Mouse (Mus musculus) hematopoietic stem cell, adult 5-6 weeks (primary cell): ENCODE measurements around the gene Ppp1r32. TPM values are rescaled to one million over a fixed set of nuclear protein-coding genes. Genes with fewer than 3 reads are reported as not detected.

Source experiments
- ATAC-seq, 2 experiments: fragments of 125-278 bp in 1 of 2; replicated peaks in 1 of 2; 2 replicates each; pipeline ENCODE4 v1.8.0; 2016 to 2017; ENCODE audit warnings: inconsistent platforms in 2 of 2, mild to moderate bottlenecking in 2 of 2, moderate number of reproducible peaks in 2 of 2, low read depth in 1 of 2, moderate TSS enrichment in 1 of 2; ENCODE audit not compliant: low FRiP score in 2 of 2, poor library complexity in 2 of 2, severe bottlenecking in 2 of 2, insufficient read depth in 1 of 2, low TSS enrichment in 1 of 2
- total RNA-seq: library from RNA; stranded (forward); fragments of 172-1452, 232-1000 nt; gene quantifications from 2 replicates; pipeline ENCODE4 v1.2.3, GENCODE M21; 2017

Ppp1r32 gene
- total RNA-seq, 1 experiment from 2014 or later, result not detected

- ATAC-seq, result no peak
Observed at GRCm38 (mm10) chr19:10469171-10469658, 13.5 kb downstream of the Ppp1r32 start.

- ATAC-seq, result no peak
Observed at GRCm38 (mm10) chr19:10464427-10464826, 18.3 kb downstream of the Ppp1r32 start.

GRCm38 (mm10) chr19:10461584-10461983 lies 21.1 kb downstream of the Ppp1r32 start:
- no peak for ATAC-seq

GRCm38 (mm10) chr19:10459907-10460306 lies 22.8 kb downstream of the Ppp1r32 start:
- no peak for ATAC-seq

- 0 out of 4 replicates have a peak, but pooled peaks of 1 of the 2 experiments have one; percentile 14 for ATAC-seq
Observed at GRCm38 (mm10) chr19:10458096-10458495, 24.6 kb downstream of the Ppp1r32 start.

GRCm38 (mm10) chr19:10457484-10457800 lies 25.3 kb downstream of the Ppp1r32 start:
- ATAC-seq, result no peak

- peak; percentile 38 to 63; a peak in 3 of 4 replicates for ATAC-seq
Observed at GRCm38 (mm10) chr19:10456752-10457483, 25.8 kb downstream of the Ppp1r32 start, which contains the start of gene Lrrc10b. Gene Lrrc10b (minus strand): TSS chr19:10457473.

GRCm38 (mm10) chr19:10455437-10455806 lies 27.3 kb downstream of the Ppp1r32 start:
- ATAC-seq, result no peak

GRCm38 (mm10) chr19:10454718-10455436 lies 27.9 kb downstream of the Ppp1r32 start:
- no peak for ATAC-seq

GRCm38 (mm10) chr19:10449708-10450107 lies 33.0 kb downstream of the Ppp1r32 start:
- ATAC-seq, result peak; percentile 64 to 67; a peak in 3 of 4 replicates

- no peak for ATAC-seq
Observed at GRCm38 (mm10) chr19:10449190-10449589, 33.5 kb downstream of the Ppp1r32 start.

- ATAC-seq, result no peak
Observed at GRCm38 (mm10) chr19:10448275-10448674, 34.5 kb downstream of the Ppp1r32 start.

- ATAC-seq, result 0 out of 4 replicates have a peak, but pooled peaks of 1 of the 2 experiments have one; percentile 17
Observed at GRCm38 (mm10) chr19:10444685-10445369, 37.9 kb downstream of the Ppp1r32 start.

GRCm38 (mm10) chr19:10437521-10437920 lies 45.2 kb downstream of the Ppp1r32 start:
- ATAC-seq, result no peak

- ATAC-seq, result peak; percentile 47 to 64
Observed at GRCm38 (mm10) chr19:10436726-10437125, 46.0 kb downstream of the Ppp1r32 start.

- ATAC-seq, result peak; percentile 28 to 53; a peak in 1 of 4 replicates
Observed at GRCm38 (mm10) chr19:10435908-10436307, 46.8 kb downstream of the Ppp1r32 start.

GRCm38 (mm10) chr19:10434927-10435326 lies 47.8 kb downstream of the Ppp1r32 start:
- ATAC-seq, result no peak
